In genomic region chr8:21391511-21391910, GRCm38 (mm10) we compare ENCODE assay signal across 30 mouse cellular contexts. TPM values are rescaled to one million over a fixed set of nuclear protein-coding genes. Genes with fewer than 3 reads are reported as not detected.
"Had no signal": no experiment of that assay in that cellular context is flagged by ENCODE, and none has a peak within 500 bp of the region (broad histone marks: within the 10 kb centered on the region; RNA-seq: fewer than 3 reads in every experiment).

TSS of gene Defa33 (plus strand) at chr8:21391811.

RNA-seq across cellular contexts. Expression of gene Defa33, which starts in this region (rescaled TPM):
- polyA plus RNA-seq: limb, embryonic 10.5 days; limb, embryonic 11.5 days; limb, embryonic 12.5 days; limb, embryonic 13.5 days; limb, embryonic 14.5 days; limb, embryonic 15.5 days; liver, adult 2 months; liver, embryonic 11.5 days; liver, embryonic 12.5 days; liver, embryonic 13.5 days; liver, embryonic 14.5 days; liver, embryonic 15.5 days; liver, embryonic 16.5 days; liver, postnatal 0 days; lung, adult 2 months; lung, embryonic 14.5 days; lung, embryonic 15.5 days; lung, embryonic 16.5 days; lung, postnatal 0 days; macrophage; midbrain, embryonic 10.5 days; midbrain, embryonic 11.5 days; midbrain, embryonic 12.5 days; midbrain, embryonic 13.5 days; midbrain, embryonic 14.5 days; midbrain, embryonic 15.5 days; midbrain, embryonic 16.5 days; midbrain, postnatal 0 days; myocyte; neural tube, embryonic 11.5 days had no signal
